Mouse (Mus musculus): ENCODE measurements around the gene Dock4.

Gene Dock4

DNA sequence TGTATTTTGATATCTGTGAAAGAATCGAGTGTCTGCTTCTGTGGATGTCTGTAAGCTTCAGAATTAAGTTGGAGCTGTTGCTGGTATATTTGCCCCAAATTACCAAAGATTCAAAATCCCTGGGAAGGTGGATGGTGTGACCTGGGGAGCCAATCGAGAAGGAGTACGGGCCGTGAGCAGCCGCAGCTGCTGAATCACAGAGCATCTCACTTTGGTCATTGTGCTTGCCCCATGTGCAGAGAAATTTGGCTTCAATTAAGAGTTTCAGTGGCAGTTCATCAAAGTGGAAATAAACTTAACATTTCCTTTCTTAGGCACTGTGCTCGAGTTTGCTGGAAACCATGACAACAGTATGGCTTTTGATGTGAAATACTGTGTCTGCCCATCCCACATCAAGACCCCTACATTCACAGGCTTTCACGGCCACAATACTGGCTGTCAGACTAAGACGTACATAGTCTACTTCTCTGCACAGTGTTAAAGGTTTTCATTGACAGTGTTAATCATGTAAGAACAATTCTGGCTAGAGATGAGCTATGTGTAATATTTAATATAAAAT, 321.6 kb downstream of the Dock4 start:
- DNase-seq (ENCODE audit: extremely low spot score): no peak

DNA sequence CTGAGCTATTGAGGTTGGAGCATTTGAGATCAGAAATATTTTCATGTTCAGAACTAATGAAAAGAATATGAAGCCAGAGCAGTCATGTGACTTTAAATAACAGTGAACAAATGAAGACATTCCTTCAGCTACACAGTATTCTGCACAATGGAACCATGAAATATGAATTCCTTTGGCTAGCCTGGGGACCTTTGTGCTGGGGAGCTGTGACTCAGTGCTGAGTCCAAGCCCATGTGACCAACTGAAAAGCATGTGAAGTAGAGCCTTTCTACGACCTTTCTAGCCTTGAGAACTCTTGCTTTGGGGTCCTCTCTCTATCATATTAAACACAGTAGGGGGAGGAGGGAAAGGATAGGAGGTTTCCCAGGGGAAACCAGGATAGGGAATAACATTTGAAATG, 327.3 kb downstream of the Dock4 start:
- no peak for DNase-seq (ENCODE audit: extremely low spot score)

DNA sequence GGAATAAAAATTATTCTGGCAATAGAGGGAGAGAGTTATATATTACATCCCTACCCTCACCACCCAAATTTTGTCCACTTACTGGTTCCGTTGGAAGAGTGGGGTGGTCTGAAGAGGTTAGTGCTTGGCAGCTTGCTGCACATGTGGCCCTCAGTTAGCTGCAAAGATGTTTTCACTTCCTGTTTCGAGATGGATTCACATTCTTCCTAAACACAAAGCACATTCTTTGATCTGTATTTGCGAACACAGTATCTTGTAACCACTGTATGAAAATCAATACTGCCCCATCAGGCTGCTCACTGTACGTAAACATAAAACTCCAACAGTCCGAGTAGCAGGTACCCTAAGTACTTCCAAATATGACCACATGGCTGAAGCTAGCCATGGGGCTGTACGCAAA, 335.8 kb downstream of the Dock4 start:
- DNase-seq (ENCODE audit: extremely low spot score): no peak

DNA sequence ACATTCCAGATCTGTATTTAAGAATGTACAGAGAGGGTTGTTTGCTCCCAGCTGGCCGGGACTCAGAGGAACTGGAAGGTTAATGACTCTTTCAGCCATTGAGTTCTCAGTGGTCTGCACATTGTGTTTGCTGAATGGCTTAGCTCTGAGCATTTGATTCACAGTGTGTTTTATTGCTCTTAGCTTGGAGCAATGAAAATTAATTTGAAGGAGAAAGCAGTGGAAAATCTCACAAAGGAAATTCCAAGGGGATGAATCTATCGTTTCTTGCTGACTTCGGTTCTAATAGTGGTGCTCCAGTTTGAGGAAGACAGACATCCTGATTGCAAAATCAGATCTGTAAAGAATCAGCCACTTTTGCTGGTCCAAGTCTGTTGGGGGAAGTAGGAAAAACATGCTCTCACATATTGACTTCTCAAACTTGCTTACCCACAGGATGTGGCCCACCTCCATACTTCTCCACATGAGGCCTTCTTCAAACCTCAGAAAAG, 342.9 kb downstream of the Dock4 start:
- no peak for DNase-seq (ENCODE audit: extremely low spot score)

DNA sequence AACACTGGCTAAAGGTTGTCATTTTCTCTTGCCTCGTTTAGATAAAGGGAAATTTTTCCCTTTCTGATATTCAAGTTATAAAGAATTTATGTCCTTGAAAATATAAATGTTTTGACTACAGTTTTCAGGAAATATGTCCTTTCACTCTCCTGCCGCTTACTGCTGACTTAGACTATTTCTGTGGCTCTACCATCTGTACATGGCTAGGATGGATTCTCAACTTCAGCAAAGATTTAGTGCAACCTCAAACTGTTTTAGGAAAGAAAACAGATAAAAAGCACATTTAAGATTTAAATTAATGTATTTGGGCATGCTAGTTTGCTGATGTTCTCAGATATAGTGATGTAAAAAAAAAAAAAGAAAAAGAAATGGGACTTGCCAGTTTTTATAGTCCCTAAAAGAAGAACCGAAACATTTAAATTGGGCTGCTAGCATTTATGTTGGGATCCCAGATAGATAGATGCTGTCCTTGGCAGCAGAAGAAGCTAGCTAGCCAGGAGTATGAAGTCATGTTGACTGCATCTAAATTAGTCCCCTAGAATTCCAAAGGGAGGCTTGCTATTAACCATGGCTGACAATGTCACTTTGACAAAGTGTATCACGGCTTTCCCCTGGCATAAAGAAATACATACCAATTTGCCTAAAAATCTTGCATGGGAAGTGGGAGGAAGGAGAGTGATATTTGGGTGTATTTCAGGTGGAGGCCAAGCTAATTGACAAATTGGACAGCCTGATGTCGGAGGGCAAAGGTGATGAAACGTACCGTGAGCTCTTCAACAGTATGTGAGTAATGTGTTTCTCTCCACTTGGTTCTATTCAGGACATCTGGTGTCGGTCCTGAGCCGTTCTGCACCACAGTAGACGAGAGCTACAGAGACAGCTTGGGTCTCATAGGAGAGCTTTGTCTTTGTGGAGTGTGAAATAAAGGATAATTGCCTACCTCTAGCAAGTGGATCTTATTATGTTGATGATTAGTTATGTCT, 343.9 kb downstream of the Dock4 start:
- DNase-seq (ENCODE audit: extremely low spot score): no peak

DNA sequence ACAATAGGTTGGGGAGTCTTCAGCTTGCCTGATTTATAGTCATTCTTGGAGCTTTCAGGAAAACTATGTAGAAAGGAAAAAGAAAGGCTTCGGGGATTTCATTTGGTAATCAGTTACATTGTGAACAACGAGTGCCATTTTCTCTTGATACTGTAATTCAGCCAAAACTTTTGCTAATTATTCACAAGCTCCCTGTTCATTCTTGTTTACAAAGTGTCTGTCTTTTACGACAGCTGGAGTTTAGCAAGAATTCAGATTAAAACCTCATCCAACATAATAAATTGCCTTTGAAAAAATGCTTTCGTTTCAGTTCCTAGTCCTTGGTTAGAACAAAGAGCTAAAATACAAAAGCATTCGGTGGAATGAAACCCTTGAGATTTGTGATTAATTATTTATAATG, 345.5 kb downstream of the Dock4 start:
- no peak for DNase-seq (ENCODE audit: extremely low spot score)

DNA sequence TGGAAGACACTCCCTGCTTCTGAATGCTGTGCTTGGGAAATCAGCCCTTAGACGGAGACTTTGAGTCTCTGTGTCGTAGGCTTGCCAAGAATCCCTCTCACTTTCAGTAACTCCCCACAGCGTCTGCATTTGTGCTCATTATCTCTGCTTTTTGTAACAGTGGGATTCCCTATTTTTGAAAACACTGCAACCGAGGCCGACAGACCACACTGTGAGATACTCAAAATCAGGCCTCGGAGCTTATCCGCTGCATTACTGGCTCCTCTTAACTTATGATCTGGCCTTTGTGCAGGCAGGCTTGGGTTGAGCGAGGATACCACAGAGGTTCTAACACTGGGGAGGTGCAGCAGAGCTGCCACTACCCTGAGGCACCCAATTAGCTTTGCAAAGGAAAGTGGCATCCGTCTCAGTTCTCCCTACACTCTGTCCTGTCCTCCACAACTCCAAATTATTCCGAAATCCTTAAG, 346.5 kb downstream of the Dock4 start:
- DNase-seq (ENCODE audit: extremely low spot score): no peak

DNA sequence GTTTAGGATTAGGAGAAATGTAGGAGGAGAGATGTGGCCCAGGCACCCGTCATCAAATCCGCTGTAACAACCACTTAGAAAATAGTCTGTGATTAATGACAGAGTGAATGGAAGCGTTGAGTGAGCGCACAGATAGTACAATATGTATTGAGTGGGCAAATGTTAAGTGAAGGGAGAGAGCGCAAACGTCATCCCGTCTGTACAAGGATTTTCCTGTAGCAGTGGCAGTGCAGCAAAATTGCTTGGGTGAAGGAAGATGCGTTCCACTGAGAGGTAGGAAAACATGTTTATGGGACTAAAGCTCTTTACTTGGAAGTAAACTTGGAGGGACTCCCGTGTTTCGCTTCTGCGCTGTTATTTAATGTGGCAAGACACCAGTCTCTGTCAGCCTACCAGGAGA, 348.3 kb downstream of the Dock4 start:
- no peak for DNase-seq (ENCODE audit: extremely low spot score)

DNA sequence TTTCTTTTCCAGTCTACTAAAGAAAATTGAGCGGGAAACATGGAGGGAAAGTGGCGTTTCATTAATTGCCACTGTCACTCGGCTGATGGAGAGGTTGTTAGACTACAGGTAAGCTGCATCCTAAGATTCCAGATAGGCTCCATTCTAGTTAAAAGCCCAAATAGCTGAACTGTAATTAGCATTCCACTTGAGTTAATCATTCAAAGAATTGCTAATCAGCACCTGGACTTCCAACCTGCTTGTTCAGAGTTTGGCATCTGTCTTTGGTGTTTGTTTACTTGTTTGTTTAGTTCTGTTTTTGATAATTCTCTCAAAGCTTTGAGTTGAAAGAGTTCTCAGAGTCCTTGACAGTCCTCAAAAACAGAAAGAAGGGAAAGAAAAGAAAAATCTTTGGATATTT, 349.0 kb downstream of the Dock4 start:
- no peak for DNase-seq (ENCODE audit: extremely low spot score)

DNA sequence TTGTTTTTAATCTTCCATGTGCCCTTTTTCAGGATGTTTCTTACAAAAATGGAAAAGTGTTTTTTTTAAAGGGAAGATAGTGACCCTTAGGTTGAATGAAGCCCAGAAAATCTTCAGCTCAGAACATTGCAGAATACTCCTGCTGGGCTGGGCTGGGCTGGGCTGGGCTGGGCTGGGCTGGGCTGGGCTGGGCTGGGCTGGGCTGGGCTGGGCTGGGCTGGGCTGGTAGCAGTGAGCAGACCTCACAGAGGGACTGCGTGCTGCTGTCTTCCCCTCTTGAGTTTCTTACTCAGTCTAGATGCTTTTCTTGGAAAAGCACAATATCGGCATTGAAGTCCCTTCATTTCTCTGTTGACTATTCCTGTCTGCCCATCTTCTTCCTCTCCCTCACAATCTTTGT, 350.0 kb downstream of the Dock4 start:
- no peak for DNase-seq (ENCODE audit: extremely low spot score)

DNA sequence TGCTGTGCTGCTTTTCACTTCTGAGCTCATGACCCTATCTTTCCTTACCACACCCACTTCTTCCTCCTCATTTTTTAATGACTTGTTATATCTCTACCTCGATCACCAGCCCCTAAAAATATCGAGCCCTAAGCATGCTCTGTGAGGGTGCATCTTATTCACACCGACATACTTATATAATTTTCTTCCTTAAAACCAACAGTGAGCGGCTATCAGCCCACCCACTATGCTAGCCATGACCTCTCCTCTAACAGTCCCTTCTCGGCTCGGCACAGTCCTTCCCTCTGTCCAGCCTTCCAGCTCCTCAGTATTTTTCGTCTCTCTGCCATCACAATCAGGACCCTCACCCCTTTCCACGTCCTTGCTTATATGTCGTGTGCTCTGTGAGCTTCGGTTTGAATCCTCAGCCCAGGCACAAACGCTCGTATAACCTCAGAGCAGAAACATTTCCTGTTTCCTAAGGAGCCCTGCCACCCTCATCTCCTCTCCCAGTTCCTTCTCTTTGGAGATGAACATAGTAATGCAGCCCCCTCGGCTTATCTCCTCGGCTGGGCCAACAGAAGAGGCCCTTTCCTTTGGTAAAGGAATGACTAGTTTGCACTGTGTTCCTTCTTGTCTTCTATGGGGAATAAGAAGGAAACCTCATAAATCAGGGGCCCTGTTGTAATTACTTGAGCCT, 351.2 kb downstream of the Dock4 start:
- DNase-seq (ENCODE audit: extremely low spot score): no peak

DNA sequence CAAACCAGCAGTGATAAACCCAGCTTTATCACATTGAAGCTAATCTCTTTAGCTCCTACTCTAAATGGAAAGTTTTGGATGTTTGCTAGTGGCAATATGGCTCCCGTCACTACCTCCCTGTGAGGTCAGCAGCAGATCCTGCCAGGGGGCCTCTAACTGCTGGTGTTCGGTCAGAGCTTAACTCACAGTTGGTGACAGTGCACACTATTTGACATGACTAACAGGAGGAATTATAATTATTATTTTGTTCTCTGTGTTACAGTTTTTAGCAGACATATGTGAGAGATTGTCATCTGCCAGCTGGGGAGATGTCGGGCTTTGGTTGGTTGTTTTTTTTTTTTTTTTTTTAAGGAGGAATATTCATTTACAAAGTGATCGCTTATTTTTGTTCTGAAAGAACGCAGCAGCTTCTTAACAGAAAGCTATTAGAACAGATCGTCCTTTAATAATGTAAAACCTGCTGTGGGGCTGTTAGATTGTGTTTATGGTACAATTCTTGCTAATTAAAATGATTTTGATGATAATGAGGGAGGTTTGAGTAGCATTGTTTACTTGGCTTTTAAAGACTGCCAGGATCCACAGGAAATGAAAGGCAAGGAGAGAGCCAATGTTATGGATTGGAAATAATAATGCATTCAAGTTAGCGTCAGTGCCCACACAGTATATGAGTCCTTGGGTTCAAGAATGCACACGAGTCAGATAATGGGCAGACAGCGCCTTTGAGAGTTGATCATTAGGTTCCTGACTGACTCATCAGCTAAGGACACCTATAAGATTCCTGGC, 352.0 kb downstream of the Dock4 start:
- DNase-seq (ENCODE audit: extremely low spot score): no peak

DNA sequence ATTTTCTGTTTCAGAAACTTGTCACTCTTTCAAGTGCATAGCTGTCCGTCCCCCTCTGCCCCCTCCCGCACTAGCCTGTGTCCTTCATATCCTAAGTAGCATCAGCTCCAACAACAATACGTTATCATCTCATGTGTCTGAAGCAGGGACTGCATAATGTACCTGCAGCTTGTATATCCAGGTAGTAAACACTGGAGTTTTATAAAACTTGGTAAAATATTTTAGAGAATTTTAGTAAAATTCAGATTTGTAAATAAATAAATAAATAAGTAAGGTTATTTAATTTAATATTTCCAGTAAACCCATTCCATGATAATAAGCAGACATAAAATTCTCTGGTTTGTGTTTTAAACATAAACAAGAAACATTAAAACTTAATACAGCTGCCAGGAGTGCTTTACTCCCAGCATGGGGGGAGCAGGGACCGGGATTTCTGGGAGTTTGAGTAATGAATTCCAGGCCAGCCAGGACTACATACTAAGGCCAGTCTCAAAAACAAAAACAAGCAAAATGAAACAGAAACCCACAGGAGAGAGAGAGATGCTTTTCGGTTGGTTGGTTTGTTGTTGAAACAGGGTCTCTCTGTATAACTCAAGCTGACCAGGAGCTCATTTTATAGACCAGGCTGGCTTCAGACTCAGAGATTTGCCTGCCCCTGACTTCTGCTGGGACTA, 352.7 kb downstream of the Dock4 start:
- DNase-seq (ENCODE audit: extremely low spot score): no peak

DNA sequence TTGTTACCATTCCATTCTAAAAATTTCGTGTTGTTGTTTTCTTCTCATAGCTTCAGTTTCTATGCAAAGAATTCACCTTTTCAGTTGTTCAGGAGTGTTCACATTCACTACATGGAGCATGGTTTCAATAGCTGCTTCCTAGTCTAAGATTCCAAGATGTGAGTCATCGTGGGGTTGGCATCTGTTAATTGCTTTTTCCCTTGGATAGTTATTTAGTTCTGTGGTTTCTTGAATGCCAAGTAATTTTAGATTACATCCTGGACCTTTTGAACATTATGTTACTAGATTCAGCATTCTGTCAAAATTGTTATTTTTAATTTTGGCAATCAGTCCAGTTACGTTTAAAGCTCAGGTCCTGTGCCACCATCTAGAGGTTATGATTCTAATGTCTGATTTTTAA, 355.7 kb downstream of the Dock4 start:
- no peak for DNase-seq (ENCODE audit: extremely low spot score)

DNA sequence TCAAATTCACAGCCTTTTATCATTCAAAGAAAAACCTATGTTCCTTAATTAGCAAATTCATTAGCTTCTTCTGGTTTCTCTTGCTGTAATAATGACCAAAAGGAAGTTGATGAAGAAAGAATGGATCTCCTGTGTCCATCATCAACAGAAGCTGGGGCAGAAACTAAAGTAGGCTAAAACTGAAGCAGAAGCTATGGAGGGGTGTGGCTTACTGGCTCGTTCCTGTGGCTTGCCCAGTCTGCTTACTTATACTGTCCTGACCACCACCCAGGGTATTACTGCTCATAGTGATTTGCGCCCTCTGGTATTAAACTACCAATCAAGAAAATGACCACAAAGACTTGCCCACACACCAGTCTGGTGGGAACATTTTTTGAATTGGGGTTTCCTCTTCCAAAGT, 359.5 kb downstream of the Dock4 start:
- no peak for DNase-seq (ENCODE audit: extremely low spot score)

DNA sequence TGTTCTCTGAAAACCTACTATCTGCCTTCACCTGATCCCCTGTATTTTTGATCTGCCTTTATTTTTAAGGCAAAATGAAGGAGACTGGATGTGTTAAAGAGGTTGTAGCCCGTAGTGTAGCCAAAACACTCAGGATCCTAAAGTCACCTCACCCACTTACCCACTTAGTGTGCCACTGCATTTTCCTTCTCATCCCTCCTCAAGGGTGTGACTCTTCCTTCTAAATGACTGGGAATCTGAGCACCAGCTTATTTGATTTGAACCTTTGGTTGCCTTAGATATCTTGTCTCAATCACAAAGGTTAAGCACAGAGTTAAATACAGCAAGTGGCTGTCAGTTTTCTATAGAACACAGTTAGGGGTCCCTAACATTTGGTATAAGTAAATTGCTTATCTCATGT, 362.2 kb downstream of the Dock4 start:
- no peak for DNase-seq (ENCODE audit: extremely low spot score)

DNA sequence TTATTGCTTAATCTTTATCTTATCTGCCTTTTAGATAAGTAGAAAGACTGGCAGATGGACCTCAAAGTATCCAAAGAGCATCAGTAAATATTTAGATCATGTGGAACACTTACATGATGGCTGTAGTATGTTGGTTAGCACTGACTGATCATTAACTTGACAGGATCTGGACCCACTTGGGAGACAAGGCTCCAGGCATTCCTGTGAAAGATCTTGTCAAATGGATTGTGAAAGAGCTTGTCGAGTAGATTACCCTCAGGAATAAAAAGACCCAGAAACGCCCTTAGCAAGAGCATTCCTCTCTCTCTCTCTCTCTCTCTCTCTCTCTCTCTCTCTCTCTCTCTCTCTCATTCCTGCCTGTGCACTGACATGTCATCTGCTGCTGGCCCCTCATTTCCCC, 367.7 kb downstream of the Dock4 start:
- no peak for DNase-seq (ENCODE audit: extremely low spot score)

DNA sequence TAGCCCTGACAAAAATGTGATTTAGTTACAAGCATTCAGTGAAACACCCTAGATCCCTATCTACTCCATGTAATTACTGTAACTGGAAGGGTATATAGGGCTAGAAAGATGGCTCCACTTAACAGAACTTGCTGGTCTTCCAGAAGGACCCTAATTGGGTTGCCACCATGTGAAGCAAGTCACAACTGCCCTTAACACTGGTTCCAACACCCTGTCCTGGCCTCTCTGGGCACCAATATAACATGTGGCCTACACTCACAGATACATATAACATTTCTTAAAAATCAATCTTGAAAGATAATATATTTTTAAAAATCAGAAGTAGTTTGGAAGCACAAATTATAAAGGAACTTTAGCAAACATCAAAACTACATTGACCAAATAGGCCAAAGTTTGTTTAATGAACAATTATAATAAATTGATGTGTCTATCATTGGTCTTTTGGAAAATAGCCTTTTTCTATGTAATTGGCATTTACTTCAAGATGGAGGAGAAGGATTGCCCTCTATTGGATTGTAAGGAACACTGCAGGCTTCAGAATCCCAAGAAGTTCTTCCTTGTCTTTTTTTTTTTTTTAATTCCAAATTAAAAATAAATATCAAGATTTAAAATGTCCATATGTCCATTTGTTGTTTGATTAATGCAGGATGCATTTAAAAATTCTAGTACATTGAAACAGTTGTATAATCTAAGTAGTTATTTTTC, 369.1 kb downstream of the Dock4 start:
- no peak for DNase-seq (ENCODE audit: extremely low spot score)

DNA sequence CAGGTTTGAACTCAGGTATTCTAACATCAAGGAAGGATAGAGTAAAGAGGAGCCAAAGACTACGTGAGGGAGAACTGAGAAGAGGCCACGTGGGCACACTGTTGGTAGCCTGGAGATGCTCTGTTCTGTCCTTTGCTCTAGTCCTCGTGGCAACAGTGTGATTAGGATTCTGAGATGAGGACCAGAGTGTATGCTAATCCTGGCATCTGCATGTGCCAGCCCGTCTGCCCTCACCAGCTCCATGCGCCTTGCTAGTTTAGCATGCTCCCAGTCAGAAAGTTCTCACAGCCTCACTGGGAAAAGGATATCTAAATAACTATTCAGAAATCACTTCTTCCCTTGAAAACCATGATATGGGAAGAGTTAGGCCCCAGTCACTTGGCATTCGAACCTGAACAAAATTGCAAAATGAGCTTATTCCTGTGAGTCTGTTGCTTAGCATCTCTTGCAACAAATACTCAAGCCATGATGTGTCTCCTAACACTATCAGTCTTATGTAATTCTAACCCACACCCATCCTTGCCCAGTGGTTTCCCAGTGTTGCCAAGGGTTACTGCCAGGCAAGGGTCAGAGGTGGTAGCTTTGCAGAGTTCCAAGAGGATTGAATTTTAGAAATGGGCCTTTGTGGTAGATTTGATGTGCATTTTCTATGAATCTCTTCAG, 372.4 kb downstream of the Dock4 start:
- DNase-seq (ENCODE audit: extremely low spot score): no peak

DNA sequence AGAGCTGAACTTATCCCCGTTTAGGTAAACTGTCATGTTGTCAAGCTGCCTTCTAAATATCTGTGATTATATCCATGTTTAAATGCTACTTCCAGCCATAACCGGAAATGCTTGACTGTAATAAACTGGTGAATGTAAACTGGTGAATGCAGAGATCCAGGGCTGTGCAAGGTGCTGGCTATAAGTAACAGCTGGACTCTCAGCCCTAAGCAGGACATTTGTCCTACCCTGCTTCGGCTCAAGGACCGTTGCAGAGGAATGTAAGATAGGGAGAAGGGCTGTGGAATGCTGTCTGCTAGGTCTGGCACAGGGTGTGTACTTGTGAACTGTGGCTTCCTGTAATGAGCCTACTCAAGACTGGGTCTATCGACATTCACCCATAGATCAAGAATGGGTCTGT, 377.9 kb downstream of the Dock4 start:
- no peak for DNase-seq (ENCODE audit: extremely low spot score)

Data from embryo, embryonic 9.5 days (tissue).